Mouse (Mus musculus) neural tube, embryonic 10.5 days (tissue): ENCODE measurements around the gene Als2.
A peak's percentile ranks its signal among the peaks of the same experiment; 100 is the strongest.

ENCODE experiments used
- DNase-seq: peaks from one replicate; pipeline ENCODE4 v3.0.0-alpha.2; 2017; ENCODE audit warnings: low spot score; ENCODE audit errors: extremely low spot score

The Als2 gene

GRCm38 (mm10) chr1:59236856-59237441 is at the start of gene Als2:
TSS of gene Als2 (minus strand) at chr1:59237231.
- peak; percentile 100 for DNase-seq

- no peak for DNase-seq
Observed at GRCm38 (mm10) chr1:59286316-59286850, 49.4 kb upstream of the Als2 start.

GRCm38 (mm10) chr1:59285880-59286279 is 48.8 kb upstream of the Als2 start:
- DNase-seq: no peak

- DNase-seq: no peak
Observed at GRCm38 (mm10) chr1:59272189-59272588, 35.2 kb upstream of the Als2 start.

GRCm38 (mm10) chr1:59269951-59270689 is 33.1 kb upstream of the Als2 start:
- peak; percentile 62 for DNase-seq

GRCm38 (mm10) chr1:59269466-59269865 is 32.4 kb upstream of the Als2 start:
- no peak for DNase-seq

GRCm38 (mm10) chr1:59268931-59269330 is 31.9 kb upstream of the Als2 start:
- no peak for DNase-seq

- DNase-seq: no peak
Observed at GRCm38 (mm10) chr1:59257736-59258135, 20.7 kb upstream of the Als2 start.

GRCm38 (mm10) chr1:59256751-59257231 is 19.8 kb upstream of the Als2 start, which contains the start of gene Cdk15:
TSS of gene Cdk15 (plus strand) at chr1:59256906.
- DNase-seq: peak; percentile 32

- DNase-seq: peak; percentile 38
Observed at GRCm38 (mm10) chr1:59253301-59253909, 16.4 kb upstream of the Als2 start.

- no peak for DNase-seq
Observed at GRCm38 (mm10) chr1:59252762-59253161, 15.7 kb upstream of the Als2 start.

- DNase-seq: peak; percentile 67
Observed at GRCm38 (mm10) chr1:59247602-59248001, 10.6 kb upstream of the Als2 start.

GRCm38 (mm10) chr1:59243770-59244169 is 6.7 kb upstream of the Als2 start:
- DNase-seq: no peak

GRCm38 (mm10) chr1:59237614-59238211 is 682 bp upstream of the Als2 start:
- DNase-seq: peak; percentile 61

- DNase-seq: no peak
Observed at GRCm38 (mm10) chr1:59229187-59229586, 7.8 kb downstream of the Als2 start.

GRCm38 (mm10) chr1:59228552-59228951 is 8.5 kb downstream of the Als2 start:
- no peak for DNase-seq

- no peak for DNase-seq
Observed at GRCm38 (mm10) chr1:59222101-59222825, 14.8 kb downstream of the Als2 start.

- DNase-seq: no peak
Observed at GRCm38 (mm10) chr1:59221591-59221990, 15.4 kb downstream of the Als2 start.

GRCm38 (mm10) chr1:59220371-59220770 is 16.7 kb downstream of the Als2 start:
- no peak for DNase-seq

- DNase-seq: no peak
Observed at GRCm38 (mm10) chr1:59215446-59215845, 21.6 kb downstream of the Als2 start.

GRCm38 (mm10) chr1:59212951-59213350 is 24.1 kb downstream of the Als2 start:
- no peak for DNase-seq
